In genomic region chr12:102308001-102308456, GRCm38 (mm10) we compare ENCODE assay signal across 8 mouse cellular contexts. TPM values are rescaled to one million over a fixed set of nuclear protein-coding genes. Genes with fewer than 3 reads are reported as not detected.
DNase-seq lines count a peak whose midpoint lies in the region; ATAC-seq and TF ChIP-seq lines count a peak whose summit lies in the region.

No protein-coding gene starts in this region.

- H3K4me2 ChIP-seq in intestine, embryonic 14.5 days (ENCODE audit: low read length), result no peak overlapping the region
- no peak overlapping the region for H3K4me2 ChIP-seq in intestine, postnatal 0 days (replicated peaks; ENCODE audit: low read depth)
- no peak overlapping the region for H3K4me2 ChIP-seq in forebrain, embryonic 16.5 days (ENCODE audit: low read length)

- H3K4me1 ChIP-seq in intestine, embryonic 14.5 days (replicated peaks; ENCODE audit: control insufficient read depth, insufficient read depth, low read length), result peaks cover 44% of the 10 kb centered on the region
- peaks cover 13% of the 10 kb centered on the region; the same call in 1 of the 2 replicates for H3K4me1 ChIP-seq in intestine, postnatal 0 days (replicated peaks; ENCODE audit: control insufficient read depth, insufficient read depth, low read length)
- peaks cover 23% of the 10 kb centered on the region for H3K4me1 ChIP-seq in forebrain, embryonic 16.5 days (replicated peaks; ENCODE audit: control insufficient read depth, insufficient read depth, low read length)

- H3K9me3 ChIP-seq in intestine, embryonic 14.5 days (ENCODE audit: control insufficient read depth, low read length), result no peaks in the 10 kb centered on the region
- H3K9me3 ChIP-seq in intestine, postnatal 0 days (ENCODE audit: control insufficient read depth), result no peaks in the 10 kb centered on the region
- H3K9me3 ChIP-seq in forebrain, embryonic 16.5 days (ENCODE audit: control insufficient read depth, low read length), result no peaks in the 10 kb centered on the region

- H3K27me3 ChIP-seq in intestine, embryonic 14.5 days (replicated peaks; ENCODE audit: control insufficient read depth, insufficient read depth, low read length), result no peaks in the 10 kb centered on the region
- H3K27me3 ChIP-seq in intestine, postnatal 0 days (replicated peaks; ENCODE audit: control insufficient read depth, insufficient read depth, low read length), result no peaks in the 10 kb centered on the region
- H3K27me3 ChIP-seq in Patski, result no peaks in the 10 kb centered on the region
- no peaks in the 10 kb centered on the region for H3K27me3 ChIP-seq in forebrain, embryonic 16.5 days (replicated peaks; ENCODE audit: control insufficient read depth, insufficient read depth, low read length)

- in situ Hi-C loops in Patski (cut with MboI; ENCODE audit: low pct_unique_long_range_greater_than_20kb), result no loop called here

- TF ChIP-seq CTCF in intestine, postnatal 0 days (IDR thresholded peaks at IDR 0.05; ENCODE audit: low read depth), result no peak
- TF ChIP-seq CTCF in Patski (IDR thresholded peaks at IDR 0.05), result no peak

- H3K27ac ChIP-seq in intestine, embryonic 14.5 days (ENCODE audit: low read depth), result peak overlapping the region; percentile 63
- no peak overlapping the region for H3K27ac ChIP-seq in intestine, postnatal 0 days (ENCODE audit: low read depth, low read length)
- H3K27ac ChIP-seq in forebrain, embryonic 16.5 days (ENCODE audit: low read length), result peak overlapping the region; percentile 65

- no peak overlapping the region for H3K9ac ChIP-seq in intestine, embryonic 14.5 days (ENCODE audit: low read length)
- H3K9ac ChIP-seq in intestine, postnatal 0 days (ENCODE audit: low read depth, low read length), result no peak overlapping the region
- H3K9ac ChIP-seq in forebrain, embryonic 16.5 days (replicated peaks; ENCODE audit: low read depth, low read length), result no peak overlapping the region

- WGBS in intestine, embryonic 14.5 days, result 49% methylated on average over 6 of the region's 6 CpGs
- 56% methylated on average over 6 of the region's 6 CpGs for WGBS in intestine, postnatal 0 days
- WGBS in forebrain, embryonic 16.5 days, result 40% methylated on average over 6 of the region's 6 CpGs

- ATAC-seq in intestine, embryonic 14.5 days (replicated peaks; ENCODE audit: low FRiP score, low TSS enrichment, low read depth), result 0 out of 2 replicates have a peak, but pooled peaks have one; percentile 17
- ATAC-seq in intestine, postnatal 0 days, result no peak
- ATAC-seq in Patski, result peak; percentile 20
- ATAC-seq in forebrain, embryonic 16.5 days, result peak; percentile 31
- no peak for ATAC-seq in cerebellum, adult (ENCODE audit: insufficient number of reproducible peaks, low FRiP score, low TSS enrichment)

- CTCF ChIA-PET in Patski (lab: Charles Lee), result interaction anchor here (1.6 kb wide), 1 partner anchor 14 kb away, joined by 4 read pairs; no protein-coding TSS in a partner anchor

- POLR2A ChIA-PET in Patski (lab: Charles Lee), result interaction anchor here (1.3 kb wide), 1 partner anchor 83 kb away, joined by 3 read pairs; no protein-coding TSS in a partner anchor

- DNase-seq in intestine, embryonic 14.5 days (ENCODE audit: low spot score), result no peak
- no peak for DNase-seq in Patski (ENCODE audit: low read depth, low spot score)
- DNase-seq in kidney, adult 9 months, result peak; percentile 71
- peak; percentile 86 for DNase-seq in lung, postnatal 10 days
- peak; percentile 49 to 60 for DNase-seq in thymus, postnatal 36 days

- no peak overlapping the region for H3K4me3 ChIP-seq in intestine, embryonic 14.5 days (ENCODE audit: low read depth, low read length)
- no peak overlapping the region for H3K4me3 ChIP-seq in intestine, postnatal 0 days (ENCODE audit: low read depth, low read length)
- no peak overlapping the region for H3K4me3 ChIP-seq in forebrain, embryonic 16.5 days (replicated peaks; ENCODE audit: low read length)

- peaks cover 3% of the 10 kb centered on the region; the same call in 1 of the 2 replicates for H3K36me3 ChIP-seq in intestine, embryonic 14.5 days (ENCODE audit: control insufficient read depth, insufficient read depth, low read length)
- peaks cover 2% of the 10 kb centered on the region; the same call in 1 of the 2 replicates for H3K36me3 ChIP-seq in intestine, postnatal 0 days (ENCODE audit: control insufficient read depth, insufficient read depth)
- no peaks in the 10 kb centered on the region for H3K36me3 ChIP-seq in forebrain, embryonic 16.5 days (ENCODE audit: control insufficient read depth, insufficient read depth)

RNA-seq across cellular contexts. Expression of gene Rin3, which starts 25.2 kb away (rescaled TPM):
- polyA plus RNA-seq in intestine, embryonic 14.5 days (2014; fragmentation: Nextera tagmentation; extraction: Ambion mirVana), result 13.4 and 14.6 TPM in 2 replicates
- 8.8 and 10.5 TPM in 2 replicates for polyA plus RNA-seq in intestine, postnatal 0 days (2015; fragmentation: Nextera tagmentation; extraction: Ambion mirVana)
- 31.6 TPM for polyA plus RNA-seq in Patski (2021)
- polyA plus RNA-seq in forebrain, embryonic 16.5 days (2015; fragmentation: Nextera tagmentation; extraction: Ambion mirVana), result 1.7 and 3.3 TPM in 2 replicates

Comparison
In these comparisons a context has a peak if more than half of its experiments do, and no peak if none do; other contexts are left out.
1. ATAC-seq: peak in intestine, embryonic 14.5 days (single experiment), Patski (single experiment) and forebrain, embryonic 16.5 days (single experiment); none in intestine, postnatal 0 days (single experiment) and cerebellum, adult (single experiment).
2. DNase-seq: peak in kidney, adult 9 months (single experiment), lung, postnatal 10 days (single experiment) and thymus, postnatal 36 days (2 of 2); none in intestine, embryonic 14.5 days (single experiment) and Patski (single experiment).